Mouse (Mus musculus) kidney, adult 2 months (tissue): Measurements from ENCODE around the gene Helt. TPM values are rescaled to one million over a fixed set of nuclear protein-coding genes. Genes with fewer than 3 reads are reported as not detected.
A peak's percentile ranks its signal among the peaks of the same experiment; 100 is the strongest.

Experiments
- DNase-seq: peaks from one replicate; pipeline ENCODE4 v3.0.0; 2021
- H3K27ac ChIP-seq: fragments of 200-500 bp; 2 replicates; pipeline ENCODE4 v1.5.1; 2012; ENCODE audit warnings: low read depth, low read length, control low read depth, inconsistent platforms; ENCODE audit not compliant: insufficient read depth
- H3K27me3 ChIP-seq: fragments of 200-500 bp; replicated peaks from 2 replicates; pipeline ENCODE4 v1.6.1; 2012; ENCODE audit warnings: mild to moderate bottlenecking, moderate library complexity, low read length, inconsistent platforms; ENCODE audit not compliant: control insufficient read depth, insufficient read depth
- H3K36me3 ChIP-seq: fragments of 200-500 bp; 2 replicates; pipeline ENCODE4 v1.6.1; 2012; ENCODE audit warnings: mild to moderate bottlenecking, moderate library complexity, low read length, inconsistent platforms; ENCODE audit not compliant: control insufficient read depth, insufficient read depth
- H3K4me1 ChIP-seq: fragments of 200-500 bp; 2 replicates; pipeline ENCODE4 v1.6.1; 2011; ENCODE audit warnings: low read length; ENCODE audit not compliant: control insufficient read depth, insufficient read depth
- H3K4me3 ChIP-seq: fragments of 200-500 bp; 2 replicates; pipeline ENCODE4 v1.5.1; 2011; ENCODE audit warnings: mild to moderate bottlenecking, low read depth, low read length, control low read depth; ENCODE audit not compliant: insufficient read depth
- CTCF ChIP-seq: fragments of 200-500 bp; conservative IDR thresholded peaks from 2 replicates; pipeline ENCODE4 v1.5.1; 2011; ENCODE audit warnings: low read depth, mild to moderate bottlenecking, control low read depth, low read length, moderate library complexity, mixed read lengths; ENCODE audit not compliant: insufficient read depth, insufficient read length
- POLR2A ChIP-seq: fragments of 200-500 bp; IDR thresholded peaks from one replicate; pipeline ENCODE4 v1.6.1; 2011; ENCODE audit warnings: low read depth, low read length, control low read depth
- WGBS: fragments of 180-500 bp; shearing (Covaris S2); methylation state at CpG from one replicate; pipeline ENCODE4 v1.1.7; 2018; 5-methylcytosine and 5-hydroxymethylcytosine counted together
- polyA plus RNA-seq: library from polyadenylated mRNA; depleted of rRNA; stranded (reverse); fragments of >200 nt; gene quantifications from 2 replicates; pipeline ENCODE4 v1.2.3, GENCODE M21; 2012

Gene Helt
- polyA plus RNA-seq, 1 experiment: not detected

GRCm38 (mm10) chr8:46318802-46319201 lies 24.3 kb upstream of the Helt start:
- Histone ChIP-seq H3K36me3 (no peaks in the 10 kb centered on the region), H3K4me1 (peaks cover 8% of the 10 kb centered on the region; the same call in 1 of the 2 replicates), H3K27me3 (no peaks in the 10 kb centered on the region), H3K4me3 (no peak overlapping the region), H3K27ac (no peak overlapping the region)
- TF ChIP-seq POLR2A (no peak), CTCF (no peak)
- 81% methylated on average over 5 of the region's 5 CpGs for WGBS
- DNase-seq: no peak

- peak; percentile 90 for DNase-seq
- peak overlapping the region; percentile 92 for H3K27ac ChIP-seq
- TF ChIP-seq POLR2A: no peak
- H3K4me1 ChIP-seq: peaks cover 8% of the 10 kb centered on the region; the same call in 1 of the 2 replicates
- no peaks in the 10 kb centered on the region for H3K36me3 ChIP-seq
- no peaks in the 10 kb centered on the region for H3K27me3 ChIP-seq
- 34% methylated on average over 7 of the region's 7 CpGs for WGBS
- H3K4me3 ChIP-seq: no peak overlapping the region
Observed at GRCm38 (mm10) chr8:46317161-46317560, 22.7 kb upstream of the Helt start.

GRCm38 (mm10) chr8:46313798-46314197 lies 19.3 kb upstream of the Helt start:
- 82% methylated on average over 3 of the region's 3 CpGs for WGBS
- no peak overlapping the region for H3K4me3 ChIP-seq
- no peak for TF ChIP-seq POLR2A
- TF ChIP-seq CTCF: no peak
- H3K27ac ChIP-seq: no peak overlapping the region
- no peaks in the 10 kb centered on the region for H3K27me3 ChIP-seq
- peaks cover 8% of the 10 kb centered on the region; the same call in 1 of the 2 replicates for H3K4me1 ChIP-seq
- no peak for DNase-seq
- H3K36me3 ChIP-seq: no peaks in the 10 kb centered on the region

GRCm38 (mm10) chr8:46311159-46311558 lies 16.7 kb upstream of the Helt start:
- H3K27me3 ChIP-seq: no peaks in the 10 kb centered on the region
- no peak overlapping the region for H3K27ac ChIP-seq
- WGBS: 8% methylated on average over 10 of the region's 10 CpGs
- peak; percentile 89 for DNase-seq
- no peaks in the 10 kb centered on the region for H3K36me3 ChIP-seq
- no peaks in the 10 kb centered on the region; the same call in 1 of the 2 replicates for H3K4me1 ChIP-seq
- no peak for TF ChIP-seq POLR2A
- peak; percentile 97 for TF ChIP-seq CTCF
- no peak overlapping the region for H3K4me3 ChIP-seq

GRCm38 (mm10) chr8:46308189-46308588 lies 13.7 kb upstream of the Helt start:
- WGBS: 84% methylated on average over 2 of the region's 2 CpGs
- no peak for DNase-seq
- H3K4me3 ChIP-seq: no peak overlapping the region

GRCm38 (mm10) chr8:46305733-46306349 lies 11.4 kb upstream of the Helt start:
- DNase-seq: peak; percentile 64
- Histone ChIP-seq H3K4me3 (no peak overlapping the region), H3K4me1 (no peaks in the 10 kb centered on the region), H3K27ac (no peak overlapping the region), H3K36me3 (no peaks in the 10 kb centered on the region), H3K27me3 (no peaks in the 10 kb centered on the region)
- WGBS: 6% methylated on average over 9 of the region's 9 CpGs
- TF ChIP-seq POLR2A (no peak), CTCF (peak; percentile 67)

More at GRCm38 (mm10) chr8:46308189-46308588, 13.7 kb upstream of the Helt start:
- H3K27ac ChIP-seq: no peak overlapping the region
- TF ChIP-seq CTCF: no peak
- no peak for TF ChIP-seq POLR2A
- no peaks in the 10 kb centered on the region for H3K36me3 ChIP-seq
- H3K4me1 ChIP-seq: no peaks in the 10 kb centered on the region
- H3K27me3 ChIP-seq: no peaks in the 10 kb centered on the region

- Histone ChIP-seq H3K36me3 (no peaks in the 10 kb centered on the region), H3K4me3 (no peak overlapping the region), H3K27ac (no peak overlapping the region), H3K4me1 (no peaks in the 10 kb centered on the region), H3K27me3 (no peaks in the 10 kb centered on the region)
- TF ChIP-seq POLR2A (no peak), CTCF (no peak)
- 96% methylated on average over 9 of the region's 9 CpGs for WGBS
- DNase-seq: no peak
Observed at GRCm38 (mm10) chr8:46302121-46302520, 7.7 kb upstream of the Helt start.

GRCm38 (mm10) chr8:46298847-46299246 lies 4.4 kb upstream of the Helt start:
- H3K27ac ChIP-seq: no peak overlapping the region
- TF ChIP-seq POLR2A (no peak), CTCF (no peak)
- H3K4me1 ChIP-seq: no peaks in the 10 kb centered on the region
- no peaks in the 10 kb centered on the region for H3K36me3 ChIP-seq
- no peaks in the 10 kb centered on the region for H3K27me3 ChIP-seq
- no peak for DNase-seq
- H3K4me3 ChIP-seq: no peak overlapping the region
- 45% methylated on average over 7 of the region's 7 CpGs for WGBS
